Mouse (Mus musculus) kidney, embryonic 16.5 days (tissue): Measurements from ENCODE around the gene Cdk19. TPM values are rescaled to one million over a fixed set of nuclear protein-coding genes. Genes with fewer than 3 reads are reported as not detected.
"Not testable (repeated sequence)": the region's sequence is repeated elsewhere in the genome, so short reads cannot be mapped to it uniquely, and the experiment has no call there.

ENCODE experiments used
- ATAC-seq: fragments of 200-750 bp; cut with Nextera tagmentation; 2 replicates; pipeline ENCODE4 v1.8.0; 2017; ENCODE audit warnings: moderate TSS enrichment; ENCODE audit not compliant: low FRiP score, low TSS enrichment
- H3K27ac ChIP-seq: fragments of 300-500 bp; sonication (generic); 2 replicates; pipeline ENCODE4 v1.5.1; 2014; ENCODE audit warnings: low read length
- H3K27me3 ChIP-seq: fragments of 300-500 bp; sonication (generic); 2 replicates; pipeline ENCODE4 v1.6.1; 2014; ENCODE audit warnings: low read length, control low read depth, mixed read lengths; ENCODE audit not compliant: insufficient read depth
- H3K36me3 ChIP-seq: fragments of 300-500 bp; sonication (generic); 2 replicates; pipeline ENCODE4 v1.6.1; 2014; ENCODE audit warnings: low read length, control low read depth, mixed read lengths; ENCODE audit not compliant: insufficient read depth
- H3K4me1 ChIP-seq: fragments of 300-500 bp; sonication (generic); 2 replicates; pipeline ENCODE4 v1.6.1; 2014; ENCODE audit warnings: low read length, control low read depth, mixed read lengths; ENCODE audit not compliant: insufficient read depth
- H3K4me2 ChIP-seq: fragments of 300-500 bp; sonication (generic); replicated peaks from 2 replicates; pipeline ENCODE4 v1.6.1; 2014; ENCODE audit warnings: low read depth, low read length
- H3K4me3 ChIP-seq: fragments of 300-500 bp; sonication (generic); 2 replicates; pipeline ENCODE4 v1.5.1; 2014; ENCODE audit warnings: mild to moderate bottlenecking, low read length
- H3K9ac ChIP-seq: fragments of 300-500 bp; sonication (generic); replicated peaks from 2 replicates; pipeline ENCODE4 v1.6.1; 2014; ENCODE audit warnings: low read length
- H3K9me3 ChIP-seq: fragments of 300-500 bp; sonication (generic); 2 replicates; pipeline ENCODE4 v1.6.1; 2016; ENCODE audit warnings: low read length, control low read depth
- WGBS: fragments of 180-500 bp; shearing (Covaris S2); extraction: QIAGEN DNeasy Blood & Tissue Kit; methylation state at CpG from one replicate; pipeline ENCODE4 v1.1.7; 2014; 5-methylcytosine and 5-hydroxymethylcytosine counted together
- polyA plus RNA-seq: library from polyadenylated mRNA; unstranded; fragments of >200 nt; fragmentation: Nextera tagmentation; extraction: Ambion mirVana; gene quantifications from 2 replicates; pipeline ENCODE4 v1.2.1, GENCODE M21; 2015

Cdk19 gene
- polyA plus RNA-seq, 1 experiment from 2014 or later, result 9.5 TPM

DNA sequence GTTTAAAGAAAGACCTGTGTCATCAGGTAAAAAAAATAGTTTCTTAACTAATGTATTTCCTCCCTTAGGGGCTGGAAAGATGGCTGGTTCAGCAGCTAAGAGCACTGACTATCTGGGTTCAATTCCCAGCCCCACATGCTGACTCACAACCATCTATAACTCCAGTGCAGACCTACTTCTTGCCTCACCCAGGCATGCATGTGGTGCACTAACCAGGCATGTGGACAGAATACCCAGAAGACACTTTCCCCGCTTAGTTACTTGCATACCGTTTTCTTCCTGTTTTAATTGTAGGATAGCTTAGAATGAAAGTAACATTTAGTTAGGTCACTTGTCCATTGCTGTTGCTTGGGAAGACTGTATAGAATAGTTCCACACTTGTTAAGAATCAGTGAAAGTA, 72.0 kb downstream of the Cdk19 start:
- Histone ChIP-seq H3K4me3 (no peak overlapping the region), H3K4me2 (no peak overlapping the region), H3K9ac (no peak overlapping the region), H3K36me3 (no peaks in the 10 kb centered on the region), H3K27me3 (no peaks in the 10 kb centered on the region), H3K27ac (no peak overlapping the region), H3K4me1 (no peaks in the 10 kb centered on the region), H3K9me3 (no peaks in the 10 kb centered on the region)
- no peak for ATAC-seq
- WGBS, result 96% methylated on average over 2 of the region's 2 CpGs

DNA sequence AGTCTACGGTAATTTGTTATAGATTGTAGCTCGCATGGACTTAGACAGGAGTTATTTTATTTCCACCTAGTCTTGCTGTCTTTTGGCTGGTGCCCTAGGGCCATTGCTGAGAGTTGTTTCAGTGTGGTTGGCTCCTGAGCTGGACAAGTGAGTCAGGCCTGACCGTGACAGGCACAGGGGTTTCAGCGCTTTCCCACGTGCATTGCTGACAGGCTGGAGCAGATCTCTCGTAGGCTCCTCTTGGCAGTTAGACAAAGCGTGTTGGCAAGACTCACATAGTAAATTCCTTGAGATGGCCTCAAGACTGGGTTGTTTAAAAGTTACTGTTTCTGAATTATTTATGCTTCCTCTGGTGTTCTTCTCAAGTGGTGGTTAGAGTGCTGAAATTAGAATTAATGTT, 77.6 kb downstream of the Cdk19 start:
- Histone ChIP-seq H3K4me3 (no peak overlapping the region), H3K9ac (no peak overlapping the region), H3K27me3 (no peaks in the 10 kb centered on the region), H3K36me3 (no peaks in the 10 kb centered on the region), H3K27ac (no peak overlapping the region; the same call in 1 of the 2 replicates), H3K4me2 (no peak overlapping the region), H3K4me1 (peaks cover 12% of the 10 kb centered on the region), H3K9me3 (no peaks in the 10 kb centered on the region)
- 60% methylated on average over 7 of the region's 7 CpGs for WGBS
- ATAC-seq, result no peak

DNA sequence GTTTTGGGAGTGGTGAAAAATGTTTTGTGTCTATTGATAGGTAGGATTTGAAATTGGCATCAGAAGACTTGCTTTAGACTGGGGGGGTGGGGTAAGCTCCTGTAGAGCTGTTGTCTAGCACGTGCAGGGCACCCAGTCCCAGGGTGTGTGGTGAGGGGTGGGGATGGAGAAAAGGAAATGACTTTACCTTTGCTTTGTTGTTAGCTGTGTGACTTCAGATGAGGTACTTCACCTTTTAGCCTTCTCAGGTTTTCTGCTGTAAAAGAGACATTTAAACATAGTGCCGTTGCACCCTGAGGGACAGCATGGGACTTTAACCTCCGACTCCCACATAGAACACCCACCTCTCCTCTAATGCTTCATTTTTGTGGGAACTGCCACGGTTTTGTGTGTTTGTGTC, 80.5 kb downstream of the Cdk19 start:
- H3K4me2 ChIP-seq, result no peak overlapping the region
- no peak overlapping the region for H3K9ac ChIP-seq
- H3K27ac ChIP-seq, result no peak overlapping the region
- H3K4me3 ChIP-seq, result no peak overlapping the region
- H3K27me3 ChIP-seq, result no peaks in the 10 kb centered on the region
- H3K4me1 ChIP-seq, result peaks cover 16% of the 10 kb centered on the region
- no peak for ATAC-seq
- H3K36me3 ChIP-seq, result no peaks in the 10 kb centered on the region
- no peaks in the 10 kb centered on the region for H3K9me3 ChIP-seq
- 35% methylated on average over 4 of the region's 4 CpGs for WGBS

DNA sequence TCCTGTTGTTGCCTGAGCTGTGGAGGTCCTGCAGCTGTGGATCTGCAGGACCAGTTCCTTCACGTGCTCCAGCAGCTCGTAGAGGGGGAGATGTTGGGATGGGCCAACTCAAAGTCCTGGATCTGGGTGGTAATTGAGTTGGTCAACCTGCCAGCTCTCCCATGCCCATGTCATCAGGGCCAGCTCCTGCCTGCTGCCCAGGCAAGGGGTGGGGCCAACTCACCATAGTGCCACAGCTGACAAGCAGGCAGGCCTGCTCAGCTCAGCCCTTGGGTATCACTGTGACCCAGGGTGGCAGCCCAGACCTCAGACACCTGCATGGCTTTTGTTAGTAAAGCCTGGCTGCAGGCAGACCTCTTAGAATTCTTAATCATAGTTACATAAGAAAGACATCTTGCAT, 81.3 kb downstream of the Cdk19 start:
- H3K4me2 ChIP-seq, result no peak overlapping the region
- H3K27me3 ChIP-seq, result no peaks in the 10 kb centered on the region
- peaks cover 21% of the 10 kb centered on the region for H3K4me1 ChIP-seq
- 65% methylated on average over 2 of the region's 2 CpGs for WGBS
- no peaks in the 10 kb centered on the region for H3K36me3 ChIP-seq
- no peak overlapping the region for H3K27ac ChIP-seq
- no peak overlapping the region for H3K4me3 ChIP-seq
- H3K9ac ChIP-seq, result no peak overlapping the region
- no peak for ATAC-seq
- H3K9me3 ChIP-seq, result no peaks in the 10 kb centered on the region

DNA sequence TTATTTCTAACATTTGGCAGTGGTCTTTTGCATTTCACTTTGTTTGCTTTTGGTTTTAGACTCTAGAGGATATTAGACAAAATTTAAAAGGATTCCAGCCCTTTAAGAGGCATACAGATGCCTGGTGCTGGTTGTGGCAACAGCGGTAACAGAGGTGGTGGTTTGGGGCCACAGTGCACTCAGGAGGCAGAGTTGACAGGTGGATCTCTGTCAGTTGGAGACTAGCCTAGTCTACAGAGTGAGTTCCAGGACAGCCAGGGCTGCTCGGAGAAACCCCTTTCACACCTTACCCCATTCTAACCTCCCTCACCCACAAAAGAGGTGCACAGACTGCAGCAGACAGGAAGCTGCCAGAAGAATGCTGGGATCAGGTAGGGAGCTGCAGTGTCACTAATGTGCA, 82.4 kb downstream of the Cdk19 start:
- no peaks in the 10 kb centered on the region for H3K9me3 ChIP-seq
- no peak overlapping the region for H3K9ac ChIP-seq
- no peak for ATAC-seq
- no peak overlapping the region for H3K27ac ChIP-seq
- 72% methylated on average over 2 of the region's 2 CpGs for WGBS
- H3K4me1 ChIP-seq, result peaks cover 18% of the 10 kb centered on the region
- no peaks in the 10 kb centered on the region for H3K27me3 ChIP-seq
- H3K4me3 ChIP-seq, result no peak overlapping the region
- no peaks in the 10 kb centered on the region for H3K36me3 ChIP-seq
- H3K4me2 ChIP-seq, result no peak overlapping the region

DNA sequence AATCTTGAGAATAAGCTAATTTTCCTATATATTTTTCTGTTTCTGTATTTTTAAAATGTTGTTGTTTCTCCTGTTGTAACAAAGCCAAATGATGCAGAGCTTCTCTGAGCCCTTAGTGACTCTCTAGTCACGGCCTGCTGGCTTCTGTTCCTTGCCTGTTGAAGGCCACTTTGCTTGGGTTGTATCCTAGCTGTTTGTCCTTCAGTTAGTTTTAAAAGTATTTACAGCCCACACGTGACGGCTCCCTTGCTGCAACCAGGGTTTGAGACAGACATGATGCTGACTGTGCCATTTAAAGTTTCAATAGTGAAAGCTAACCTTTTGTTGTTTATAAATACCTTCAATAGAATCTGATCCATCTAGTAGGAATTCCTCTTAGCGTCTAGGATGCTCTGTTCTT, 83.3 kb downstream of the Cdk19 start:
- H3K9me3 ChIP-seq, result no peaks in the 10 kb centered on the region
- WGBS, result 39% methylated on average over 4 of the region's 4 CpGs
- no peaks in the 10 kb centered on the region for H3K36me3 ChIP-seq
- H3K4me1 ChIP-seq, result peaks cover 15% of the 10 kb centered on the region
- no peak overlapping the region for H3K9ac ChIP-seq
- ATAC-seq, result no peak
- H3K4me3 ChIP-seq, result no peak overlapping the region
- no peaks in the 10 kb centered on the region for H3K27me3 ChIP-seq
- H3K27ac ChIP-seq, result no peak overlapping the region
- no peak overlapping the region for H3K4me2 ChIP-seq

DNA sequence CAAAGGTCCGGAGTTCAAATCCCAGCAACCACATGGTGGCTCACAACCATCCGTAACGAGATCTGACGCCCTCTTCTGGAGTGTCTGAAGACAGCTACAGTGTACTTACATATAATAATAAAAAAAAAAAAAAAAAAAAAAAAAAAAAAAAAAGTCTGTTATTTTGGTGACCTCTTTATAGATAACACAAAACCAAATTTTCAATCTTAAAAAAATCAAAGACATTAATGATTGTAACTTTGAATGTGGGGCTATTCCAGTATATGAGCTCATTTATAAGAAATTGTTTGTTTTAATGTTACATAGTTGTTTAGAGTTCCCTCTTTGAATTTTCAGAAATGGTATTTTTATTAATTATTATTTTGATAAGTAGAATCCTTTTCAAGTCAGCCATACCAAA, 85.1 kb downstream of the Cdk19 start:
- WGBS, result 80% methylated on average over 2 of the region's 4 CpGs
- not testable (repeated sequence) for H3K9me3 ChIP-seq, ATAC-seq, H3K9ac ChIP-seq, H3K36me3 ChIP-seq, H3K4me2 ChIP-seq, H3K27ac ChIP-seq, H3K4me3 ChIP-seq, H3K27me3 ChIP-seq
- H3K4me1 ChIP-seq, result peaks cover 20% of the 10 kb centered on the region

DNA sequence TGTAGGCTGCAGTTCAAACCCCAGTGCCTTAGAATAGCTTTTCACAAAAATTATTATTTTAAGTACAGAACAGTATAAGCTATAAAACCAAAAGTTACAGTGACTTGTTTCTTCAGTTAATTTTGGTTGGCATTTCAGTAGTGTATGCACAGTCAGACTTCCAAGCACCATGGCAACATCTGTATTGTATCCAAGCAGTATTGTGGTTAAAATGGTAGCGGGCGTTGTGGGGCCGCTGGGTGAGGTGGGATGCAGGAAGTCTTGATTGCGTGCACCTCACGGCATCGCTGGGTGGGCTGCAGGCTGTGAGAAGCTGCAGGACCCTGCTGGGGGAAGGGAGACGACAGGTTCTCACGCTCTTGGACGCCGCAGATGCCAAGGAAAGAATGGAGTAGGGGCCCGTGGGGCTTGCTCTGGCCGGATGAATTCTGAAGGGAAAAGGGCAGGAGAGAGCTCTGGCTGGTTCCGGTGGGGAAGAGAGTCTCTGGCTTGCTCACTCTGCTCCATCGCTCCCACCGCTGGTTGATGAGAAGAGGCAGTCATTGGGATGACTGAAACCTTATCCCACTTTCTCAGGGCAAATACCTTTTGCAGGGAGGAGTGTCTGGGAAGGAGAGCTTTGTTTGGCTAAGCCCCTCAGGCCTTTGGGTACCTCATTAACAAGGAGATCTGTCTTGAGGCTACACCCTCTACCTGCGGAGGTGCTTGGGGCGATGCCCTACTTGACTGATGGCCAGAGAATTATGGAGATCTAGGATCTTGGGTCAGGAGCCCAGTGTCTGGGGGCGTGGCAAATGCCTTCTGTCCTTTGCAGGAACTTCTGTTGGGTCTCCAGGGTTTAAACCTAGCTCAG, 86.1 kb downstream of the Cdk19 start:
- Histone ChIP-seq H3K27me3 (no peaks in the 10 kb centered on the region), H3K4me3 (peak overlapping the region; percentile 11; the same call in 1 of the 2 replicates), H3K9me3 (no peaks in the 10 kb centered on the region), H3K4me2 (peak overlapping the region; percentile 39), H3K4me1 (peaks cover 20% of the 10 kb centered on the region), H3K9ac (no peak overlapping the region), H3K27ac (no peak overlapping the region), H3K36me3 (no peaks in the 10 kb centered on the region)
- no peak for ATAC-seq
- WGBS, result 33% methylated on average over 18 of the region's 18 CpGs

DNA sequence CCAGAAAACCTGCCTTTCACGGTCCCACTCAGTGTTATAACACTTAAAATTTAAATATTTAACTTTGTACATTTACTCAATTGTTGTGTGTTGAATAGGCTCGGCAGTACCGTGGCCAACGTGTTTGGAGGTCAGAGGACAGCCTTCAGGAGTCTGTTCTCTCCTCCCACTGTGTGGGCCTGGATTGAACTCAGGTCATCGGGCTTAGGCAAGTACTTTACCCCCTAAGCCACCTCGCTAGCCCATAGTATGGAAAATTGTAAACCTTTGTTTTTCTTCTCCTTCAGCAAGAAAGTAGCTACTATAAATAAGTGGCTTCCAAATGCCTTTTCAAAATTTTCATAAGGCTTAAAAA, 86.7 kb downstream of the Cdk19 start:
- no peaks in the 10 kb centered on the region for H3K9me3 ChIP-seq
- H3K4me3 ChIP-seq, result no peak overlapping the region
- H3K9ac ChIP-seq, result no peak overlapping the region
- H3K27me3 ChIP-seq, result no peaks in the 10 kb centered on the region
- ATAC-seq, result no peak
- H3K36me3 ChIP-seq, result no peaks in the 10 kb centered on the region
- H3K4me1 ChIP-seq, result peaks cover 14% of the 10 kb centered on the region
- 41% methylated on average over 6 of the region's 6 CpGs for WGBS
- H3K27ac ChIP-seq, result no peak overlapping the region
- no peak overlapping the region for H3K4me2 ChIP-seq

DNA sequence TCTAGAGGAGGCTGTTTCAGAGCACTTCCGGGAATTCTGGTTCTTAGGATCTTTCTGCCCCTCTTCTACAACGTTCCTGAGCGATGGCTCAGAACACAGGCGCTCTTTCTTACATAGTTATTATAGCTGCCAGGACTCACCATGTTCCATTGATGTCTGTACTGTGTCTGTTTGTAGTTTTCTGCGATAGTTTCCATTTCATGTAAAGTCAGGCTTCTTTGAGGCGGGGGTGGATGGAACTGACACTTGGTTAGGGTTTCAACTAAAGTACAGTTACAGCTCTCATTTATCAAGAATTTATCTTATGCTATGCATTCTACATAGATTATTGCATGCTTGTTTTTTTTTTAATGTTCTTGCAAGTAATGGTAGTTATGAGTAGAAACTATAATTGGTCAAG, 89.3 kb downstream of the Cdk19 start:
- peaks cover 10% of the 10 kb centered on the region for H3K4me1 ChIP-seq
- no peak overlapping the region for H3K27ac ChIP-seq
- ATAC-seq, result no peak
- H3K9me3 ChIP-seq, result no peaks in the 10 kb centered on the region
- H3K4me2 ChIP-seq, result no peak overlapping the region
- H3K36me3 ChIP-seq, result no peaks in the 10 kb centered on the region
- 80% methylated on average over 6 of the region's 6 CpGs for WGBS
- no peaks in the 10 kb centered on the region for H3K27me3 ChIP-seq
- H3K9ac ChIP-seq, result no peak overlapping the region
- H3K4me3 ChIP-seq, result no peak overlapping the region
